Mouse (Mus musculus) spleen, postnatal 4 days (tissue): ENCODE measurements at regions not wholly inside any gene's neighbourhood (a gene's known extent, or its start where the extent isn't known, plus 50 kb on each side); places are given as distances from the start of the nearest gene placed in this dataset.

Experiments used
- DNase-seq, 2 experiments: peaks; one replicate each; pipeline ENCODE4 v3.0.0; 2022; ENCODE audit warnings: low spot score in 2 of 2

DNA sequence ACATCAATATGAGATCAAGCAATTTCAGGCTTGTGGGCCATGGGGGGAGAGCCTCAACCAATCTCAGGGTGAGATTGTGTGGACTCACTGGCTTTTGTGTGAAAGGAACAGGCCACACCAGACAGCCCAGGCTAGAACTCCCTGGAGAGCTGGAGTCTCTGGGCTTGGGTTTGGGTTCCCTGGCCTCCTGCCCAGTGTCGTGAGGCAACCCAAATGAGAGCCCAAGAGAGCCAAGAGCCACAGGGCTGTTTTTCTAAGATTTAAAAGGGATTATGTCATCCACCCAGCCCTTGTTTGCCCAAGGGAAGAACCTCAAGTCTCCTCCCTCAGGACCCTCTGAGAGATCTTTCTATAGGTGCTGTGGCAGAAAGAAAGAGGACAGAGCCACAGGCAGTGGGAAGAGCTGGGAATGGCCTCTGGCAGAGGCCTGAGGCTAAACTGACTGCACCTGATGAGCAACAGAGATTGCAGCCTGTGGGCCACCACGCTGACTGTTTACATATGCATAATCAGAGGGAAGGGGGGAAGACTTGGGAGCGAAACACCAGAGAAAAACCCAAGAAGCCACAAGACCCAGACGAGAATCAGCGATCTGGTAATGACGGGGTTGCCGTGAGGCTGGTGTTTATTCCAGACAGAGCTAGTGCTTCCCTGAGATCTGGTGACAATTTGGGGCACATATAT, 92.1 kb downstream of the Bcl2l11 start:
- no peak for DNase-seq

DNA sequence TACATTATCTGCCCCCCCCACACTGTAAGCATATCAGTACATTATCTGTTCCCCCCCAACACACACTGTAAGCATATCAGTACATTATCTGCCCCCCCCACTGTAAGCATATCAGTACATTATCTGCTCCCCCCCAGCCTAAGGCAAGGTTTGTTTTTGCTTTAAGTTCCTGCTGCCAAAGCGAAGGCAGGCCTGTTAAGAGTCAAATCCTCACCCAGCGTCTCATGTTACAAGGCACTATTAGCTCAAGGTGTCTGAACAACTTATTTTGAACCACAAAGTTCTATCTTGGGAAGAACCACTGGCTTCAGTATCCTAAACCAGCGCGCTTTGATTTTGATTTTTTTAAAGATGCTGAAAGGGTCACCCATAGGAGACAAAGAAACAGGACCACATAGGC, 93.1 kb downstream of the Bcl2l11 start:
- DNase-seq = no peak

- DNase-seq = no peak
Observed at GRCm38 (mm10) chr2:128221055-128221454, 95.2 kb downstream of the Bcl2l11 start.

DNA sequence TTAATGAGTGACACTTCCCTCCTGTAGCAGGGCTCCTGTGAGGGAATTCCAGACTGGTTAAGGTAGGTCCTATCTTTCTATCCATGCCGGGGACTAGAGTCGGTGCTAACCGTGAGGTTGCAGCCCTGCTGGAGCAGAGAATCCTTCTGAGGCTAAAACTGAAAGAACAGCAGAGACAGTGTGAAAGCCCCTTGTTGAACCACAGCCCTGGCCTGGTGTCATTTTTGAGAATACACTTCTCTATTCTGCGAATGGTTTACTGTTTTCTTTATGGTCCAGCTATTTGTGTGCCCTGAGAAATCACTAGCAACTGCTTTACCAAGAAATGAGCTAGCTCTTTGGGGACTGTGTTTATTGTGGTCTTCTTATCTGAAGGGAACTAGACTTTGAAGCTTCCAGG, 95.8 kb downstream of the Bcl2l11 start:
- DNase-seq = no peak

GRCm38 (mm10) chr2:128226465-128227047, 100.7 kb downstream of the Bcl2l11 start:
- DNase-seq = no peak

- DNase-seq = no peak
Observed at GRCm38 (mm10) chr2:128229730-128230129, 103.9 kb downstream of the Bcl2l11 start.

DNA sequence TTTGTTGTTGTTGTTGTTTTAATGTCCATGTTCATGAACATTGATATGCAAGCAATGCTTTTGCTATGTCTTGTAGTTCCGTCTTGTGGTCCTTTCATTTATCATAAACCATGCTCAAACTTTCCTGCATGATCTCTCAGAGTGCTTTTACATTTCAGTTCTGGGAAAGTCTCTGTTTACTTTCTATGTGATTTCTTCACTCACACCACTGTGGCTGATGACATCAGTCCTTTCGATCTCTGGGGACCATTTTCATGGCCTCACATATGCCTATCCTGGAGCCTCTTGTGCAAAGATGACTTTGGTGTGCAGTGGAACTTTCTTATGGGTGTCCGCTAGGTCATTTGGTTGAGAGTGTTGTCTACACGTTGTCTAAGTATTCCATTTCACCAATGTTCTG, 105.1 kb downstream of the Bcl2l11 start:
- no peak for DNase-seq

DNA sequence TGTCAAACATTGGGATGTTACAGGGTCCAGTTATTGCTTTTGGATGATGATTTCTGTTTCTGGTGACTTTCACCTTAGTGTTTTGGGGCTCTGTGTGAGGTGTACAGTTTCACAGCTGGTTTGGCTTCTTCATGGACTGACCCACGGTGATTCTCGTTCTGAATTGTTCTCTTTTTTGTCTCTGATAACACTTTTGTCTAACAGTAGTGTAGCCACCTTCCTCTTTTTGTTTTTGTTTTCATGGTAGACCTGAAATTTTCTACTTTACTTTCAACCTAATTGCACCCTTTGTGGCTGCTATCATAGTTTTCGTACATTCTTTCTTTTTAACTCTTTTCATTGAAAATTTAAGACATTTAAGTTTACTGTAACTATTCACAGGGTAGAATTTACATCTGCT, 105.5 kb downstream of the Bcl2l11 start:
- no peak for DNase-seq

DNA sequence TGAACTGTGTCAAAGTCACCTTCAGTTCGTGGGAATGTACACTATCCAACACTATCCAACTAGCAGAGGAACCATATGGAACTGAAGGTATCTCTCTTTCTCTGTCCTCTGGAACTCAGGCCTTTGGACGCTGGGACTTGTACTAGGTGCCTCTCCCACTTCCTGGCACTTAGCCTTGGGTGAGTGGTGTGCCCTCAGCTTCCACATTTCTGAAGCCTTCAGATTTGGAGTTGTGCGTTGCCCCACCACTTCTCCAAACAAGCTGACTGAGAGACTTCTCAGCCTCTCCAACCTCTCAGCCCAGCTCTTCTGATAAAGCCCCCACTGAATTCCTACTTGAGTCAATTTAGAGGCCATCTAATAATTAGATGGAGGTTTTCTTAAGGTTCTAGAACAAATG, 106.2 kb downstream of the Bcl2l11 start:
- DNase-seq = no peak

GRCm38 (mm10) chr2:128235127-128235526, 109.3 kb downstream of the Bcl2l11 start:
- no peak for DNase-seq

GRCm38 (mm10) chr2:128239451-128239850, 113.6 kb downstream of the Bcl2l11 start:
- DNase-seq = no peak

DNA sequence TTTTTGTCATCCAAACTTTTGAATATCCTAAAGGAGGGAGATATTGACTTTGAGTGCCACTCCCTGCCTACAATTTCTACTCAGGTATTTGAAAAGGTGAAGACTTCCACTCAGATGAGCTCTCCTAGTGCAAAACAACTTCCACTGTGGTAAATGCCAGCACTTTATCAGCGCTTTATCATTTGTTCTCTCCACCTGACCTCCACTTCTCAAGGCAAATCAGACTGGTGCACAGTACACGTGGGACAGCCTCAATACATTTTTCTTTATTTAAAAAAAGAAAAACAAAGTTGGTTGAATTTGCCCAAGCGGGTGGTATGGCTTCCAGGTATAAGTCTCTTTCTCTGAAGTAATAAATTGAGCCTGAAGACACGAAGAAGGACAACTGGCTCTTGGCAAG, 114.2 kb downstream of the Bcl2l11 start:
- DNase-seq = no peak

DNA sequence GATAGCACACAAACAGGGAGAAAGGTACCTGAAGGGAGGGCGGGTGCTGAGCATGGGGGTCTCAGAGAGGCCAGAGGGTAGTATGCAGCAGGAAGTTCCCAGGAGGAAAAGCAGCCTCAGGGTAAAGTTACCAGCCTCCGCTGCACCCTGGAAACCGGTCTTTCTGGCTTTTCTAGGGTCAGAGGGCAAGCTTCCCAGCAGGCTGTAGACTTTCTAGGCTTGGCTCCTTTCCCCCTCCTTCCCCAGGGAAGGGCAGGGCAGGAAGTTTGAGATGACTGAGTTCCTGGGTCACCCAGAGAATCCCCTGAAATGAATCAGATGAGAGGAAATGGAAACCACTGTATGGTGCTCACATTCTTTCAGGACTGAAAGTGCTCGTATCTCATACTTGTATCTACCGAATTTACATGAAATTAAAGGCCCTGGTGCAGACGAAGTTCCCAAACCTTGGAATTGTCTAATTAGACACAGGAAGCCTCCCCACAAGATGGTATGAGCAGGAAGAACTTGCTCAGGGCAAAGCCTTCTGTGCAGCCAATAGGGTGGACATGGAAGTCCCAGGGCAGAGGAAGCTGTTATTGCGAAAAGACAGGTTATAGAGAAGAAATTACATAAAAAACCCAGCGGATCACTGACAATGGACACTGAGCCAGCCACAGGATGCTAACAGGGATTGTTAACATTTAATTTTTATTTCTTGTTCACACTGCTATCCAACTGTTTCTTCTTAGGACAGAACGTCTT, 114.9 kb downstream of the Bcl2l11 start:
- DNase-seq = no peak

GRCm38 (mm10) chr2:128241280-128241665, 115.4 kb downstream of the Bcl2l11 start:
- no peak for DNase-seq

DNA sequence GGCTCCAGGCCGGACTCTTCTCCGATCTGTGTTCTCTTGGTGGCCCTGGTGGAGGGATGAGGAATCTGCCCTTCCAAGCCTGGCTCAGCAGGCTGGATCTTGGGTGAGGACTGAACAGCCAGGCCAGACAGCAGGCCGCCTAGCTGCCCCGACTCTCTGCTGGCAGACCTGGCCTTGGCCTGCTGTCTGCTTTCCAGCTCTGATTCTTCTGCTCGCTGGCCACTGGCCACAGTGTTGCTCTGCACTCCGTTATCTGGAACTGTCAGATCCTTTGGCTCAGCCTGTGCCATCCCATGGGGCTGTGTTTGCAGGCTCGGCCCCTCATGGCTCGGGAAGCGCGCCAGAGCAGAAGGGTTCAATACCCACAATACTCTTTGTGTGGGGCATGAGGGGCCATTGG, 119.7 kb downstream of the Bcl2l11 start:
- DNase-seq = no peak

- no peak for DNase-seq
Observed at GRCm38 (mm10) chr2:128247967-128248366, 122.1 kb downstream of the Bcl2l11 start.

- no peak for DNase-seq
Observed at GRCm38 (mm10) chr2:128249188-128249587, 123.3 kb downstream of the Bcl2l11 start.

DNA sequence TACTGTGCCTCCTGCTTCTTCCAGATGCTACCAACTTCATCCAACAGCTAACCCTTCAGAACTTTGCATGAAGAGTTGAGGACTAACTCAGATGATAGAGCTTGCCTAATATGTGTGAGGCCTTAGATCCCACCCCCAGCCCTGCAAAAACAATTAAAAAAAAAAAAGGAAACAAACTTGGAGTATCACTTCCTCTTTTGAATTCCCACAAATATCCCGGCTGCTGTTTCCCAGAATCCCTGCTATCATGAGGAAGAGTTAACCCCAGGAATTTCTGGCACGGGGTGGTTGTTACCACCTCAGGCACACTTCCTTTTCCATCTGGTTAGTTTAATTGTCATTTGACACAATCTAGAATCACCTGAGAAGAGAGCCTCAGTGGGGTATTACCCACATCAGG, 123.8 kb downstream of the Bcl2l11 start:
- no peak for DNase-seq

GRCm38 (mm10) chr2:128250841-128251240, 125.0 kb downstream of the Bcl2l11 start:
- DNase-seq = no peak

DNA sequence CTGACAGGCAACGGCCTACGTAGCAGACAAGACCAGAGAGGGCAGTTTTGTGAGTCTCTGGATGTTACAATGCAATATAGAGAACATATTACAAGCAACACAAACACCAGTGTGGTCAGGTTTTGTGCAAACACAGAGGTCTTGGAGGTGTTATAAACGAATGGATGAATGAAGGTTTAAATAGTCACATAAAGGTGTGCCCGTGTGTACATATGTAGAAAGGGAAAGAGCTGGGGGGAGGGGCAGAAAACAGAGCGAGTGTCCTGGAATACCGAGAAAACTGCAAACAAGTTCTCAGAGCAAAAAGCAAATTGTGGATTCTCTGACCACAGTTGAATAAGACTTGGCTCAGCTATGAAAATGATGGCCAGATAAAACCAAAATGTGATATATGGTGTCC, 130.8 kb downstream of the Bcl2l11 start:
- no peak for DNase-seq

DNA sequence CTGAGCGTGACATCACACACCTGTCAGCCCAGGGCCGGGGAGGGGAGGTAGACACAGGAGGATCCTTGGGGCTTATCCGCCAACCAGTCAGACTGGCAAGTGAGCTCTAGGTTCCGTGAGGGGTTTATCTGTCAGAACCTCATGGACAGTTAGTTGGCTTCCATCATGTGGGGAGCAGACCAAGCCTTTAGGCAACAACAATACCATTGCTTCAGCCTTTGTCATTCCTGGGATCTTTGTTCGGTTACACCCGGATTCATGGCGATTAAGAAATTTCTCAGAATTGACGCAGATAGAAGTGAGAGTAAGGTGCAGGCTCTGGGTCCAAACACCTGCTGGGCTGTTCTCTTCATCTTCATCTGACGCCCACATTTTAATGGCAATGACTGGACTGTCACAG, 131.4 kb downstream of the Bcl2l11 start:
- no peak for DNase-seq

DNA sequence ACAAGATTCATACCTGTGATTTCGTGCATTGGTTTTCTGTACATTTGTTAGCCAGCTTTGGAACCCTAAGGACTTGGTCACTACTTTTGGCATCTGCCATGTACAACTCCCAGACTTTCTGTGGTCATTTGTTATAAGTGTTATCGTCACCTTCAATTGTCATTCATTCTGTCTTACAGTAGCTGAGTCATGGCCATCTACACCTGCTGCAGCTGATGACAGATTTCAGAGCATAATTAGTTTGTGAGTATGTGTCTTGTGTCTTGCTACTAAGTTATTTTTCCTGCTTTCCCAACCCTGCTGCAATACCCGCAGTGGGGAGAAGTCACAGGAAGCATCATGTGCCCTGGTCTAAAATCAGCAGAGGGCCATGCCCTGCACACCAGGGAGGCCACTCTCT, 138.0 kb downstream of the Bcl2l11 start:
- no peak for DNase-seq
